Mouse (Mus musculus) neural tube, embryonic 13.5 days (tissue): ENCODE results near the gene 2210418O10Rik. TPM values are rescaled to one million over a fixed set of nuclear protein-coding genes. Genes with fewer than 3 reads are reported as not detected.
"Not testable (repeated sequence)": the region's sequence is repeated elsewhere in the genome, so short reads cannot be mapped to it uniquely, and the experiment has no call there.

ENCODE experiments used
- ATAC-seq: fragments of 200-750 bp; cut with Nextera tagmentation; 2 replicates; pipeline ENCODE4 v1.8.0; 2017; ENCODE audit warnings: low read depth, mild to moderate bottlenecking, moderate TSS enrichment, moderate library complexity
- H3K27ac ChIP-seq: fragments of 300-500 bp; sonication (generic); replicated peaks from 2 replicates; pipeline ENCODE4 v1.5.1; 2015; ENCODE audit warnings: moderate library complexity, mild to moderate bottlenecking, inconsistent platforms
- H3K27me3 ChIP-seq: fragments of 300-500 bp; sonication (generic); 2 replicates; pipeline ENCODE4 v1.6.1; 2015; ENCODE audit warnings: mild to moderate bottlenecking, inconsistent platforms
- H3K36me3 ChIP-seq: fragments of 300-500 bp; sonication (generic); 2 replicates; pipeline ENCODE4 v1.6.1; 2015; ENCODE audit warnings: mild to moderate bottlenecking, inconsistent platforms
- H3K4me1 ChIP-seq: fragments of 300-500 bp; sonication (generic); replicated peaks from 2 replicates; pipeline ENCODE4 v1.6.1; 2015; ENCODE audit warnings: inconsistent platforms
- H3K4me2 ChIP-seq: fragments of 300-500 bp; sonication (generic); 2 replicates; pipeline ENCODE4 v1.6.1; 2015; ENCODE audit warnings: inconsistent platforms, mild to moderate bottlenecking, moderate library complexity
- H3K4me3 ChIP-seq: fragments of 300-500 bp; sonication (generic); 2 replicates; pipeline ENCODE4 v1.5.1; 2015; ENCODE audit warnings: mild to moderate bottlenecking, inconsistent platforms
- H3K9ac ChIP-seq: fragments of 300-500 bp; sonication (generic); 2 replicates; pipeline ENCODE4 v1.6.1; 2015; ENCODE audit warnings: moderate library complexity, mild to moderate bottlenecking, inconsistent platforms
- H3K9me3 ChIP-seq: fragments of 300-500 bp; sonication (generic); 2 replicates; pipeline ENCODE4 v1.6.1; 2016; ENCODE audit warnings: inconsistent platforms
- WGBS: fragments of 180-500 bp; shearing (Covaris S2); methylation state at CpG from one replicate; pipeline ENCODE4 v1.1.7; 2015; 5-methylcytosine and 5-hydroxymethylcytosine counted together
- polyA plus RNA-seq: library from polyadenylated mRNA; unstranded; fragments of >200 nt; fragmentation: Nextera tagmentation; extraction: Ambion mirVana; gene quantifications from 2 replicates; pipeline ENCODE4 v1.2.1, GENCODE M21; 2015

2210418O10Rik gene
- 7.5 and 10.9 TPM in 2 replicates for polyA plus RNA-seq

- H3K9ac ChIP-seq, H3K27me3 ChIP-seq, H3K36me3 ChIP-seq, H3K27ac ChIP-seq, ATAC-seq, H3K4me1 ChIP-seq, H3K4me2 ChIP-seq, H3K9me3 ChIP-seq, H3K4me3 ChIP-seq: not testable (repeated sequence)
- WGBS = no CpG with 5 or more reads among the region's 2 CpGs
Measured at GRCm38 (mm10) chr2:176226269-176226668, at the start of gene 2210418O10Rik. TSS of gene 2210418O10Rik (plus strand) at chr2:176226569.

GRCm38 (mm10) chr2:176248519-176248918, 22.1 kb downstream of the 2210418O10Rik start:
- H3K4me2 ChIP-seq, H3K27me3 ChIP-seq, H3K4me1 ChIP-seq, H3K27ac ChIP-seq, H3K4me3 ChIP-seq, ATAC-seq, H3K9ac ChIP-seq, H3K36me3 ChIP-seq, H3K9me3 ChIP-seq: not testable (repeated sequence)
- no CpG with 5 or more reads among the region's 1 CpGs for WGBS

Other genes starting within 250 kb of the 2210418O10Rik start
- gene Gm2004, start 76.7 kb upstream of the 2210418O10Rik start, polyA plus RNA-seq = 0.43 and 0.45 TPM in 2 replicates
- gene Gm11009, start 92.9 kb downstream of the 2210418O10Rik start, polyA plus RNA-seq = not detected in 2 replicates
- gene Gm14435, start 197.0 kb downstream of the 2210418O10Rik start, polyA plus RNA-seq = 10.0 and 12.2 TPM in 2 replicates